Mouse (Mus musculus) testis, adult 2 months (tissue): ENCODE results near the gene Neurl1a. TPM values are rescaled to one million over a fixed set of nuclear protein-coding genes. Genes with fewer than 3 reads are reported as not detected.

ENCODE experiments used
- H3K27ac ChIP-seq: fragments of 200-500 bp; 2 replicates; pipeline ENCODE4 v1.5.1; 2012; ENCODE audit warnings: low read depth, low read length; ENCODE audit not compliant: control insufficient read depth, insufficient read depth
- H3K27me3 ChIP-seq: fragments of 200-500 bp; 2 replicates; pipeline ENCODE4 v1.6.1; 2012; ENCODE audit warnings: mild to moderate bottlenecking, low read length, moderate library complexity; ENCODE audit not compliant: control insufficient read depth, insufficient read depth
- H3K36me3 ChIP-seq: fragments of 200-500 bp; 2 replicates; pipeline ENCODE4 v1.6.1; 2012; ENCODE audit warnings: mild to moderate bottlenecking, low read length; ENCODE audit not compliant: control insufficient read depth, insufficient read depth
- H3K4me1 ChIP-seq: fragments of 200-500 bp; 2 replicates; pipeline ENCODE4 v1.6.1; 2012; ENCODE audit warnings: low read length; ENCODE audit not compliant: control insufficient read depth, insufficient read depth
- H3K4me3 ChIP-seq: fragments of 200-500 bp; 2 replicates; pipeline ENCODE4 v1.5.1; 2012; ENCODE audit warnings: low read depth, mild to moderate bottlenecking, low read length, moderate library complexity, mixed read lengths; ENCODE audit not compliant: control insufficient read depth
- CTCF ChIP-seq: fragments of 200-500 bp; IDR thresholded peaks from 2 replicates; pipeline ENCODE4 v1.5.1; 2012; ENCODE audit warnings: low read depth, mild to moderate bottlenecking, inconsistent platforms, low read length, moderate library complexity; ENCODE audit not compliant: control insufficient read depth, insufficient read depth, insufficient replicate concordance
- POLR2A ChIP-seq: fragments of 200-500 bp; IDR thresholded peaks from 2 replicates; pipeline ENCODE4 v1.6.1; 2012; ENCODE audit warnings: low read depth, mild to moderate bottlenecking, inconsistent platforms, low read length, moderate library complexity; ENCODE audit not compliant: control insufficient read depth
- polyA plus RNA-seq: library from polyadenylated mRNA; depleted of rRNA; stranded (reverse); fragments of >200 nt; gene quantifications from 2 replicates; pipeline ENCODE4 v1.2.3, GENCODE M21; 2012

The Neurl1a gene
- polyA plus RNA-seq, 1 experiment: 37.0 TPM

DNA sequence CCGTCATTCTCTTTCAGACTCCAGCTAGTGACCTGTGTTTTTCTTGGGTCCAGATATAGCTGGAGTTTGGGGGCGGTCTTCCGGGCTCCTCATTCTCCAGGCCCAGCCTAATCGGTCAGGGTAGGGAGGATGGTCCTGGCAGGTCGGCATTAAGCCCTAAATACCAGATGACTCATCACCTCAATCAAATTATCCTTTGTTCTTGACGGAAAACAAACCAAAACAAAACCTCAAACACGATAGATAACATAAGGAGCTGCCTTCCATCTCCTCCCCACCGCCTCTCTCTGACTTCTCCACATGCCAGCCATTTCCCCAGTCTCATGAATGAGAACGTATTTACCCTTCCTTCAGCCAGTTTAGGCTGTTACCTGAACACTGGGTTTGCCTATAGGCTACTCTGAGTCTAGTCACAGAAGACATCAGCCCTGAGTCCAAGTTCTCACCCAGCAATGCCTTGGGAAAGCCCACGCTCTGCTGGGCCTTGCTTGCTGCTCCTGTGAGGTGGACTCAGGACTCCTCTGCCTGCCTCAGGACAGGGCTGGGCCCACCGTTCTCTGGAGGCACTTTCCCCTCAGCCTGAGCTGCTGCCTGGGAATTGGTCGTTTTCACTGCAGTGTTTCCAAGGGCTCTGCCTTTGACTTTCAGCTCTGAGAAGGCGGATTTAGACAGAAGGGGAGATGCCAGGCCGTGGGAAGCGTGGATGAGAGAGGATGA is 44.4 kb downstream of the Neurl1a start:
- TF ChIP-seq POLR2A: no peak
- H3K4me1 ChIP-seq: no peaks in the 10 kb centered on the region
- no peaks in the 10 kb centered on the region for H3K27me3 ChIP-seq
- no peaks in the 10 kb centered on the region for H3K36me3 ChIP-seq
- no peak overlapping the region for H3K27ac ChIP-seq
- no peak overlapping the region for H3K4me3 ChIP-seq

DNA sequence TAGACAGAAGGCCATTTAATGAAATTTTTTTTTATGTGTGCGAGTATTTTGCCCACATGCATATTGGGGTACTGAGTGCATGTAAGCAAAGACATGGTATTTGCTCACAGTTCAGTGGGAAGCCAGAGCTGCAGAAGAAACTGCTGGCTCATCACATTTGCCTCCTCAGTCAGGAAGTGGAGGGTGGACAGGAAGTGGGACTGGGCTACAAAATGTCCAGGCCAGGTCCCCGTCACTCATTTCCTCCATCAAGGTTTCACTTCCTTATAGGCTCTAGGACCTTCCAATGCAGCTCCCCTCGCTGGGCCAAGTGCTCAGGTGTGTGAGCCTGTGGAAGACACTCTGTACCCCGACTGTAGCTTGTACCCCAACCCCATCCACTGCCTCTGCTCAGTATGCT is 46.1 kb downstream of the Neurl1a start:
- H3K36me3 ChIP-seq: no peaks in the 10 kb centered on the region
- no peaks in the 10 kb centered on the region for H3K27me3 ChIP-seq
- H3K4me1 ChIP-seq: no peaks in the 10 kb centered on the region
- no peak overlapping the region for H3K27ac ChIP-seq
- TF ChIP-seq CTCF (no peak), POLR2A (no peak)
- no peak overlapping the region for H3K4me3 ChIP-seq

DNA sequence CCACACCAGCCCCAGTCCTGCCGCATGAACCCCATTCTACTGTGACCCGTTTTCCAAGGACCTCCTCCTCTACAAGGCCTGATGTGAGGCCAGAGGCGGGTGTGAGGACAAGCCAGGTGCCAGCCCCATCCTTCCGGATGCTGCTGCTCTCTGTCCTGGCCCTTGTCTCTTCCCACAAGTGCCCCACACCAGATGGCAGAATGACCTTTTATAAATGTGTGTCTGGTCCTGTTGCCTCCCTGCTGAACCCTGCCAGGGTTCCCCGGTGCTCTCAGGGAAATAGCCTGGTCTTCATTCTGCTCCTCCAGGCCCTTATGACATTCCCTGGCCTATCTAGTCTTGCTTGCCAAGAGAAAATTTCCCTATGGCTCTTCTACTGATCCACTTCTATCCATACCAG is 47.2 kb downstream of the Neurl1a start:
- Histone ChIP-seq H3K36me3 (no peaks in the 10 kb centered on the region), H3K27ac (no peak overlapping the region), H3K4me3 (no peak overlapping the region), H3K4me1 (no peaks in the 10 kb centered on the region), H3K27me3 (no peaks in the 10 kb centered on the region)
- TF ChIP-seq POLR2A (no peak), CTCF (no peak)

DNA sequence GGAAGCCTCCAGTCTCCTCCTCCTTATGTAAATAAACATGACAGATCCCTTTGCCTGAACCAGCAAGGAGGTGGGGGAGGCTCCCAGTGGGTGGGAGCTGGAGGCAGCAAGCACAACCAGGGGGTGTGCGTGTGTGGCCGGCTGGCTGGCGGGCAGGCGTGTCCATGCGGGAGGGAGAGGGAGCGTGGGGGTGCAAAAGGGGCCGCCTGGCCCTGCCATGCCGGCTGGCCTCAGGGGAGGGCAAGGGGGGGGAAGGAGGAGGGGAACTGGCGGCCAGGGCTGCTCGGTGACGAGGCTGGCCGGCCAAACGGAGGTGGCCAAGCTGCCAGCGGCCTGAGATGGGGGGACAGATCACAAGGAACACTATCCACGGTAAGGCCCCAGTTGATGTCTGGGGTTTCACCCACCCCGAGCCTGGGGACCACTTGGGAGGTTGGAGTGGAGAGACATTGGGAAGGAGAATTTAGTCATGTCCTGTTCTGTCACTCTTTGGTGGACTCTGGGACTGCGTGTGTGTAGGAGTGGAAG is 50.2 kb downstream of the Neurl1a start:
- TF ChIP-seq CTCF (no peak), POLR2A (no peak)
- Histone ChIP-seq H3K27ac (no peak overlapping the region), H3K4me3 (no peak overlapping the region), H3K4me1 (no peaks in the 10 kb centered on the region), H3K27me3 (no peaks in the 10 kb centered on the region), H3K36me3 (no peaks in the 10 kb centered on the region)

DNA sequence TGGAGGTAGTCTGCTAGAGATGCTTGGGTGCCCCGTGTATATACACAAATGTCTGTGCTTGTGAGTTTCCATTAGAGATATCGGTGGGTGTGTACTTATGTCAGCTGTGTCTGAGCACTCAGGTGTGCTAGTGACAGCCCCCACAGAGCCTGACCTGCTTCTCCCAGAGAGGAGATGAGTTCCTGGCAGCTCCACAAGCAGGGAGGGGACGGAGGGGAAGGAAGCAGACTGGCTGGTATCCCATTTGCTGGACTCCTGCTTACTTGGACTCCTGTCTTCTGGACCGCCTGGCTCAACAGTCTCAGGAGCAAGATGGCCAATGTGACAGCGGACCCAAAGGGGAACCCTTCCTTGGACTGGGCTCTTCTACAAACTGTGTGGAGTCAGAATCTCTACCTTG is 50.8 kb downstream of the Neurl1a start:
- H3K27ac ChIP-seq: no peak overlapping the region
- no peaks in the 10 kb centered on the region for H3K36me3 ChIP-seq
- H3K4me1 ChIP-seq: no peaks in the 10 kb centered on the region
- TF ChIP-seq CTCF: no peak
- TF ChIP-seq POLR2A: no peak
- no peak overlapping the region for H3K4me3 ChIP-seq
- no peaks in the 10 kb centered on the region for H3K27me3 ChIP-seq

DNA sequence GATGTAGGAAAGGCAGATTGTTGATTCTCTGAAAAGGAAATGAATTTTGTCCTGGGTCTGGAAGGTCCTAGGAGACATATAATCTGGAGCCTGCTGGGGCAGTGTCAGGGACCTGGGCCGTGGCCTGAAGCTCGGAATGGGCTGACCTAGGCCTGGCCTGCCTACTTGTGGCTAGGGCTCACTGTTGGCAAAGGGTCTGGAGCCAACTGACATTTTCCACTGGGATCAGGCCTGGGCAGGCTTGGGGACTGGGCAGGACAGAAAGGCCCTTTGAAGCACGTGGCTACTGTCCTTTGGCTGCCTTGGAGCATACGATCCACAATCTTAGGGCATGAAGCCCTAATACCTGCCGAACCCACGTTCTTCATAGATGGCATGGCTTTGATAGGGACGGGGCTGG is 51.5 kb downstream of the Neurl1a start:
- Histone ChIP-seq H3K27ac (no peak overlapping the region), H3K4me3 (no peak overlapping the region), H3K4me1 (no peaks in the 10 kb centered on the region), H3K27me3 (no peaks in the 10 kb centered on the region), H3K36me3 (no peaks in the 10 kb centered on the region)
- TF ChIP-seq POLR2A: no peak
- no peak for TF ChIP-seq CTCF

DNA sequence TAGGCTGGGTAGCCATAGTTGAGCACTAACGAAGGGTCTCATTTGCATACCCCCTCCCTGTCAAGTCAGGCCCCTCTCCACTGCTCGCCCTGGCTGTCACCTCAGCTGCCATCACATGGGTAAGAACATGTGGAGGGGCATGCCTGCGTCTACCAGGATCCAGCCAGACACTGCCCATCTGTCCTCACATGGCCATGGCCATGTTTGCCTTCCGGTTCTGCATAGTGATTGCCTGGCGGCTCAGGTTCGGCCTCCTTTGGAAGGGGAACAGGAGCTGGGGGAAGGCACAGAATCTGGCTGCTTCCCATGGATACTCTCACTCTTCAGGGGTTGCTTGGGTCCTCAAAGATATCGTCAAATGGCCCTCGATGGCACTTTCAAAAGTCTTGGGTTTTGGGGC is 52.1 kb downstream of the Neurl1a start:
- TF ChIP-seq POLR2A (no peak), CTCF (no peak)
- H3K4me1 ChIP-seq: no peaks in the 10 kb centered on the region
- no peak overlapping the region for H3K27ac ChIP-seq
- H3K4me3 ChIP-seq: no peak overlapping the region
- no peaks in the 10 kb centered on the region for H3K27me3 ChIP-seq
- no peaks in the 10 kb centered on the region for H3K36me3 ChIP-seq
